Mouse (Mus musculus): ENCODE data around the gene Olfr1099.

Gene Olfr1099

DNA sequence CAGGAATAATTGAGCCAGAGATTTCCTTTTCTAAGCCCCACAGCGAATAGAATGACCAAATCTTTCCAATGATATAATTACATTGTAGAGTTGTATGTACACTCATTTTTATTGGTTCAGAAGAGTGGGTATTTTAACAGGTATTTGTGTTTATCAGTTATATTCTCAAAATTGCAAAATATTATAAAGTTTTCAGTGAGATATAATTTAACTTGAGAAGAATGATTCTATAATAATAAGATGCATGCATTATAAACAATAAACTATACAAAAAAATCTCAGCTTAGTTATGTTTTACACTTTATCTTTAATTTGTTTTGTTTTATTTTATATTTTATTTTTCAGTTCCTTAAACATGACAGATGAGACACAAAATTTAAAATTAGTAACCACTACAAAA is at the start of gene Olfr1099:
Gene Olfr1099 (minus strand): TSS at position 101 of the 400 bp plus-strand sequence.
- no peak for DNase-seq (ENCODE audit: low spot score in 2 of 2)

DNA sequence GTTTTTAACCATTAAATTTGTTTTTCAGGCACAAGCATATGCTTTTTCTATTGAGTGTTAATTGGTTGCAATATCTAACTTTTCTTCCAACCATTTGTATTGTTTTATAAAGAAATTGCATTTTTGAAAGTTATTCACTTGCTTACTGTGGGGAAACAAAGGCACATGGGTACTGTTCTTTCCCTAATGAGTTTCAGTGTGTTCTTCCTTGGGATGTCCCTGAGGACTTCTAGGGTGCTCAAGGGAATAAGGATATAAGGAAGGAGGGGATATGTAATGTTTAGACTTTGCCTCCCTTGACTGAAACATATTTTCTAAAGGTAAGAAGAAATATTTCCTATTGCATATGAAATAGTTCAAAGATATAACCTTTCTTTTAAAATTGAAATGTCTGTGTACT is 37.6 kb upstream of the Olfr1099 start, which contains the start of gene Olfr1102:
Gene Olfr1102 (plus strand): TSS at position 301 of the 400 bp plus-strand sequence.
- no peak for DNase-seq (ENCODE audit: low spot score in 2 of 2)

- DNase-seq (ENCODE audit: low spot score in 2 of 2) = no peak
These were observed 30.6 kb upstream of the Olfr1099 start, which contains the start of gene Olfr1101 for GRCm38 (mm10) chr2:86991121-86991520. Gene Olfr1101 (minus strand): TSS chr2:86991221.

GRCm38 (mm10) chr2:86979854-86980253 is 19.4 kb upstream of the Olfr1099 start, which contains the start of gene Olfr1100:
Gene Olfr1100 (minus strand): TSS chr2:86979954.
- no peak for DNase-seq (ENCODE audit: low spot score in 2 of 2)

DNA sequence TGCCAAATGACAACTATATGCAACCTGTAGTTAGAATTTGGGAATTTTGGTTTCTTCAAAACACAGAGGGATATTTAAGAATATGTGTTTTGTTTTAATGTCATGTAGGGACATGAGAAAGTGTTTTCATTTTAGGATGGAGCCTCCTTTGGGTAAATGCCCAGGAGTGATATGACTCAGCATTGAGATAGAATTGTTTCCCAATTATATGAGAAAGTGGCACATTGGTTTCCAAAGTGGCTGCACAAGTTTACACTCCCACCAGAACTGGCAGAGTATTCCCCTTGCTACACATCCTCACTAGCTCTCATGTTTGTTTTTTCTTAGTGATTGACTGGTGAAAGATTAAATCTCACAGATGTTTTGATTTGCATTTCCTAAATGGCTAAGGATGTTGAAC is 33.9 kb downstream of the Olfr1099 start:
- no peak for DNase-seq (ENCODE audit: low spot score in 2 of 2)

GRCm38 (mm10) chr2:86924445-86924844 is 36.0 kb downstream of the Olfr1099 start, which contains the start of gene Olfr1098:
Gene Olfr1098 (minus strand): TSS chr2:86924545.
- no peak for DNase-seq (ENCODE audit: low spot score in 2 of 2)

- DNase-seq (ENCODE audit: low spot score in 2 of 2) = no peak
These were observed 54.8 kb downstream of the Olfr1099 start for GRCm38 (mm10) chr2:86905647-86906046.

Measured in spleen, postnatal 36 days (tissue).